Mouse (Mus musculus) forebrain, embryonic 11.5 days (tissue): ENCODE measurements around the gene Nfatc2ip. TPM values are rescaled to one million over a fixed set of nuclear protein-coding genes. Genes with fewer than 3 reads are reported as not detected.
A peak's percentile ranks its signal among the peaks of the same experiment; 100 is the strongest.

ENCODE experiments used
- ATAC-seq: fragments of 200-750 bp; cut with Nextera tagmentation; replicated peaks from 2 replicates; pipeline ENCODE4 v1.8.0; 2017; ENCODE audit warnings: moderate TSS enrichment; ENCODE audit not compliant: low FRiP score
- DNase-seq: peaks from one replicate; pipeline ENCODE4 v3.0.0-alpha.2; 2017; ENCODE audit warnings: low spot score
- H3K27ac ChIP-seq: fragments of 300-500 bp; sonication (generic); 2 replicates; pipeline ENCODE4 v1.5.1; 2014; ENCODE audit warnings: low read depth, low read length
- H3K27me3 ChIP-seq: fragments of 300-500 bp; sonication (generic); 2 replicates; pipeline ENCODE4 v1.6.1; 2014; ENCODE audit warnings: mild to moderate bottlenecking, low read length, mixed read lengths; ENCODE audit not compliant: control insufficient read depth, insufficient read depth
- H3K36me3 ChIP-seq: fragments of 300-500 bp; sonication (generic); 2 replicates; pipeline ENCODE4 v1.6.1; 2014; ENCODE audit warnings: mild to moderate bottlenecking, low read length, moderate library complexity, mixed read lengths; ENCODE audit not compliant: control insufficient read depth, insufficient read depth
- H3K4me1 ChIP-seq: fragments of 300-500 bp; sonication (generic); replicated peaks from 2 replicates; pipeline ENCODE4 v1.6.1; 2014; ENCODE audit warnings: low read length, mixed read lengths; ENCODE audit not compliant: control insufficient read depth, insufficient read depth
- H3K4me2 ChIP-seq: fragments of 300-500 bp; sonication (generic); 2 replicates; pipeline ENCODE4 v1.6.1; 2014; ENCODE audit warnings: low read depth, mild to moderate bottlenecking, low read length, moderate library complexity, mixed read lengths; ENCODE audit not compliant: severe bottlenecking
- H3K4me3 ChIP-seq: fragments of 300-500 bp; sonication (generic); 2 replicates; pipeline ENCODE4 v1.5.1; 2014; ENCODE audit warnings: low read depth, low read length
- H3K9ac ChIP-seq: fragments of 300-500 bp; sonication (generic); 2 replicates; pipeline ENCODE4 v1.6.1; 2014; ENCODE audit warnings: low read length
- H3K9me3 ChIP-seq: fragments of 300-500 bp; sonication (generic); 2 replicates; pipeline ENCODE4 v1.6.1; 2016; ENCODE audit warnings: low read length, mixed read lengths; ENCODE audit not compliant: control insufficient read depth
- WGBS: fragments of 180-500 bp; shearing (Covaris S2); extraction: QIAGEN DNeasy Blood & Tissue Kit; methylation state at CpG from one replicate; pipeline ENCODE4 v1.1.7; 2014; 5-methylcytosine and 5-hydroxymethylcytosine counted together
- polyA plus RNA-seq: library from polyadenylated mRNA; unstranded; fragments of >200 nt; fragmentation: Nextera tagmentation; extraction: Ambion mirVana; gene quantifications from 2 replicates; pipeline ENCODE4 v1.2.1, GENCODE M21; 2014

Gene Nfatc2ip
- polyA plus RNA-seq, 1 experiment from 2014 or later, result 3.6 TPM

- Histone ChIP-seq H3K4me2 (no peak overlapping the region), H3K9ac (no peak overlapping the region), H3K4me1 (no peaks in the 10 kb centered on the region), H3K27ac (no peak overlapping the region), H3K4me3 (no peak overlapping the region), H3K27me3 (no peaks in the 10 kb centered on the region), H3K9me3 (no peaks in the 10 kb centered on the region), H3K36me3 (no peaks in the 10 kb centered on the region)
- DNase-seq (peak; percentile 47), ATAC-seq (no peak)
- WGBS, result 49% methylated on average over 7 of the region's 7 CpGs
Measured at GRCm38 (mm10) chr7:126356793-126357591, 39.5 kb downstream of the Nfatc2ip start.

- Histone ChIP-seq H3K4me3 (no peak overlapping the region), H3K9me3 (no peaks in the 10 kb centered on the region), H3K36me3 (no peaks in the 10 kb centered on the region), H3K27ac (no peak overlapping the region), H3K4me2 (no peak overlapping the region), H3K9ac (0 out of 2 replicates have a peak overlapping the region, but pooled peaks have one; percentile 20), H3K4me1 (no peaks in the 10 kb centered on the region), H3K27me3 (no peaks in the 10 kb centered on the region)
- WGBS, result 46% methylated on average over 5 of the region's 5 CpGs
- ATAC-seq, result no peak
- DNase-seq, result peak; percentile 19
Measured at GRCm38 (mm10) chr7:126355847-126356597, 40.5 kb downstream of the Nfatc2ip start.

GRCm38 (mm10) chr7:126354738-126355614, 41.6 kb downstream of the Nfatc2ip start:
- H3K27ac ChIP-seq, result no peak overlapping the region
- no peak overlapping the region for H3K4me3 ChIP-seq
- DNase-seq (peak; percentile 43), ATAC-seq (no peak)
- no peak overlapping the region for H3K9ac ChIP-seq
- no peaks in the 10 kb centered on the region for H3K36me3 ChIP-seq
- 54% methylated on average over 14 of the region's 14 CpGs for WGBS
- no peak overlapping the region for H3K4me2 ChIP-seq
- no peaks in the 10 kb centered on the region for H3K4me1 ChIP-seq
- no peaks in the 10 kb centered on the region for H3K9me3 ChIP-seq
- no peaks in the 10 kb centered on the region for H3K27me3 ChIP-seq

- no peak overlapping the region for H3K4me2 ChIP-seq
- H3K36me3 ChIP-seq, result no peaks in the 10 kb centered on the region
- H3K9me3 ChIP-seq, result no peaks in the 10 kb centered on the region
- ATAC-seq (no peak), DNase-seq (no peak)
- H3K9ac ChIP-seq, result no peak overlapping the region
- no peak overlapping the region for H3K4me3 ChIP-seq
- WGBS, result 95% methylated on average over 3 of the region's 3 CpGs
- H3K27me3 ChIP-seq, result no peaks in the 10 kb centered on the region
- no peak overlapping the region for H3K27ac ChIP-seq
- no peaks in the 10 kb centered on the region for H3K4me1 ChIP-seq
Measured at GRCm38 (mm10) chr7:126353994-126354365, 42.6 kb downstream of the Nfatc2ip start.

GRCm38 (mm10) chr7:126353251-126353993, 43.1 kb downstream of the Nfatc2ip start:
- 65% methylated on average over 11 of the region's 11 CpGs for WGBS
- Histone ChIP-seq H3K9ac (no peak overlapping the region), H3K27me3 (no peaks in the 10 kb centered on the region), H3K4me2 (no peak overlapping the region), H3K9me3 (no peaks in the 10 kb centered on the region), H3K27ac (no peak overlapping the region), H3K4me3 (no peak overlapping the region), H3K36me3 (no peaks in the 10 kb centered on the region), H3K4me1 (no peaks in the 10 kb centered on the region)
- ATAC-seq (no peak), DNase-seq (peak; percentile 48)

- ATAC-seq (no peak), DNase-seq (peak; percentile 40)
- Histone ChIP-seq H3K9ac (no peak overlapping the region; the same call in 1 of the 2 replicates), H3K36me3 (no peaks in the 10 kb centered on the region), H3K4me1 (no peaks in the 10 kb centered on the region), H3K4me2 (no peak overlapping the region), H3K9me3 (no peaks in the 10 kb centered on the region), H3K27ac (no peak overlapping the region), H3K4me3 (no peak overlapping the region), H3K27me3 (no peaks in the 10 kb centered on the region)
- 54% methylated on average over 10 of the region's 10 CpGs for WGBS
Measured at GRCm38 (mm10) chr7:126351419-126351951, 45.1 kb downstream of the Nfatc2ip start.

GRCm38 (mm10) chr7:126350748-126351418, 45.7 kb downstream of the Nfatc2ip start:
- H3K4me1 ChIP-seq, result no peaks in the 10 kb centered on the region
- no peaks in the 10 kb centered on the region for H3K27me3 ChIP-seq
- H3K27ac ChIP-seq, result no peak overlapping the region
- H3K9me3 ChIP-seq, result no peaks in the 10 kb centered on the region
- DNase-seq, result peak; percentile 34
- ATAC-seq, result no peak
- H3K4me2 ChIP-seq, result 0 out of 2 replicates have a peak overlapping the region, but pooled peaks have one; percentile 8
- 74% methylated on average over 20 of the region's 20 CpGs for WGBS
- H3K4me3 ChIP-seq, result no peak overlapping the region
- H3K9ac ChIP-seq, result no peak overlapping the region
- H3K36me3 ChIP-seq, result no peaks in the 10 kb centered on the region
